Mouse (Mus musculus): ENCODE measurements around the gene Sapcd1. TPM values are rescaled to one million over a fixed set of nuclear protein-coding genes. Genes with fewer than 3 reads are reported as not detected.

Sapcd1 gene
- polyA plus RNA-seq, 1 experiment from 2014 or later = 6.6 TPM

GRCm38 (mm10) chr17:35024691-35025488 lies 2.9 kb downstream of the Sapcd1 start:
- Histone ChIP-seq H3K4me1 (ENCODE audit: control insufficient read depth, insufficient read depth, low read length) (peaks cover 21% of the 10 kb centered on the region), H3K27ac (ENCODE audit: low read depth, low read length) (no peak overlapping the region)

GRCm38 (mm10) chr17:35024261-35024660 lies 3.6 kb downstream of the Sapcd1 start:
- peaks cover 16% of the 10 kb centered on the region for H3K4me1 ChIP-seq (ENCODE audit: control insufficient read depth, insufficient read depth, low read length)
- no peaks in the 10 kb centered on the region for H3K9me3 ChIP-seq (ENCODE audit: control insufficient read depth, low read length)
- no peaks in the 10 kb centered on the region for H3K36me3 ChIP-seq (ENCODE audit: control insufficient read depth, insufficient read depth, low read length)
- ATAC-seq (ENCODE audit: low FRiP score, low TSS enrichment) = no peak
- H3K27ac ChIP-seq (ENCODE audit: low read depth, low read length) = no peak overlapping the region
- no peak overlapping the region for H3K9ac ChIP-seq (ENCODE audit: low read depth, low read length)
- no peaks in the 10 kb centered on the region for H3K27me3 ChIP-seq (ENCODE audit: control insufficient read depth, insufficient read depth, low read length)
- H3K4me3 ChIP-seq (ENCODE audit: low read length) = no peak overlapping the region
- H3K4me2 ChIP-seq (replicated peaks; ENCODE audit: low read depth, low read length) = no peak overlapping the region
- 74% methylated on average over 13 of the region's 13 CpGs for WGBS

More at GRCm38 (mm10) chr17:35024691-35025488, 2.9 kb downstream of the Sapcd1 start:
- no peak overlapping the region for H3K4me3 ChIP-seq (ENCODE audit: low read length)
- no peaks in the 10 kb centered on the region for H3K27me3 ChIP-seq (ENCODE audit: control insufficient read depth, insufficient read depth, low read length)
- no peaks in the 10 kb centered on the region for H3K9me3 ChIP-seq (ENCODE audit: control insufficient read depth, low read length)
- no peaks in the 10 kb centered on the region for H3K36me3 ChIP-seq (ENCODE audit: control insufficient read depth, insufficient read depth, low read length)
- WGBS = 66% methylated on average over 7 of the region's 10 CpGs
- H3K9ac ChIP-seq (ENCODE audit: low read depth, low read length) = no peak overlapping the region
- no peak for ATAC-seq (ENCODE audit: low FRiP score, low TSS enrichment)
- H3K4me2 ChIP-seq (replicated peaks; ENCODE audit: low read depth, low read length) = no peak overlapping the region

DNA sequence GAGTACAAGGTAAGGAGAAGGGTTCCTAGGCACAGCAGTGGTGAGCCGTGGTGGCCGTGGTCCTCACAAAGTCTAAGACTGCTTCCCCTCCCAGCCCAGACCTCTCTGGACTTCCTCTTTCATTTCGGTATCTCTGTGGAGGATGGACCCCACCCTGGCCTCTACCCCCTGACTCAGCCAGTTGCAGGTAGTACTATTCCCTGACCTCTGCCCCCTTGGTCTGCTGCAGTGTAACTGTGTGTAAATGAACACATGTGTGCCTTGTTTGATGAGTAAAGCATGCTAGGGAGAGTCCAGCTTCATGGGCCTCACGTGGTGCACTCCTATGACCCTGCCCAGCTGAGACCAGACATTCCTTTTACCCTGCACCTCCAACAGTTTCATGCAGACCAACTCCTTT lies 4.1 kb downstream of the Sapcd1 start:
- ATAC-seq (ENCODE audit: low FRiP score, low TSS enrichment) = no peak
- H3K36me3 ChIP-seq (ENCODE audit: control insufficient read depth, insufficient read depth, low read length) = no peaks in the 10 kb centered on the region
- H3K27me3 ChIP-seq (ENCODE audit: control insufficient read depth, insufficient read depth, low read length) = no peaks in the 10 kb centered on the region
- H3K4me1 ChIP-seq (ENCODE audit: control insufficient read depth, insufficient read depth, low read length) = peaks cover 16% of the 10 kb centered on the region
- no peak overlapping the region for H3K4me2 ChIP-seq (replicated peaks; ENCODE audit: low read depth, low read length)
- WGBS = 70% methylated on average over 4 of the region's 4 CpGs
- no peak overlapping the region for H3K9ac ChIP-seq (ENCODE audit: low read depth, low read length)
- H3K9me3 ChIP-seq (ENCODE audit: control insufficient read depth, low read length) = no peaks in the 10 kb centered on the region
- no peak overlapping the region for H3K27ac ChIP-seq (ENCODE audit: low read depth, low read length)
- no peak overlapping the region for H3K4me3 ChIP-seq (ENCODE audit: low read length)

- H3K27ac ChIP-seq (ENCODE audit: low read depth, low read length) = no peak overlapping the region
- no peaks in the 10 kb centered on the region for H3K36me3 ChIP-seq (ENCODE audit: control insufficient read depth, insufficient read depth, low read length)
- no peak for ATAC-seq (ENCODE audit: low FRiP score, low TSS enrichment)
- WGBS = 85% methylated on average over 5 of the region's 5 CpGs
- H3K4me3 ChIP-seq (ENCODE audit: low read length) = no peak overlapping the region
- no peak overlapping the region for H3K9ac ChIP-seq (ENCODE audit: low read depth, low read length)
- H3K27me3 ChIP-seq (ENCODE audit: control insufficient read depth, insufficient read depth, low read length) = no peaks in the 10 kb centered on the region
- H3K4me2 ChIP-seq (replicated peaks; ENCODE audit: low read depth, low read length) = no peak overlapping the region
- no peaks in the 10 kb centered on the region for H3K9me3 ChIP-seq (ENCODE audit: control insufficient read depth, low read length)
- peaks cover 16% of the 10 kb centered on the region for H3K4me1 ChIP-seq (ENCODE audit: control insufficient read depth, insufficient read depth, low read length)
Measured at GRCm38 (mm10) chr17:35023221-35023620, 4.6 kb downstream of the Sapcd1 start.

DNA sequence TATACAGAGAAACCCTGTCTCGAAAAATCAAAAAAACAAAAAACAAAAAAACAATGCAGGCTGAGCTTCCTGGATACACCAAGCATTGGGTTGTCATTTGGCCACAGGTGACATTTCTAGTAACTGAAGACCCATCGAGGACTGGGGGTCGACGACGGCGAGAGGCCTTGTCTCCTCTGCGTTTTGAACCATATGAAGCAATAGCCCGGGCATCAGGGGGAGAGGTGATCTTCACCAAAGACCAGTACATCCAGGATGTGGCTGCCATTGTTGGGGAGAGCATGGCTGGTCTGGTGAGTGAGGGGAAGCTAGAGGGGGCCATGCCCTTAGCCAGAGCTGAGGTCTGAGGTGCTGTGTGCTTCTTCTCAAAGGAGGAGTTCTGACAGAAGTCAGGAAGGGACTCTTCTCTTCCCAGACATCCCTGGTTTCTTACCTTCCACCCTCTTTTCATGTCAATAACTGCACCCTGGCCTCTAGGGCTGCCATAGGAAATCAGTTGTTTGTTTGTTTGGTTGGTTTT lies 5.2 kb downstream of the Sapcd1 start:
- 92% methylated on average over 8 of the region's 8 CpGs for WGBS

GRCm38 (mm10) chr17:35021842-35022477 lies 5.9 kb downstream of the Sapcd1 start:
- Histone ChIP-seq H3K9me3 (ENCODE audit: control insufficient read depth, low read length) (no peaks in the 10 kb centered on the region), H3K27ac (ENCODE audit: low read depth, low read length) (peak overlapping the region; percentile 73; the same call in 1 of the 2 replicates), H3K27me3 (ENCODE audit: control insufficient read depth, insufficient read depth, low read length) (no peaks in the 10 kb centered on the region), H3K4me2 (replicated peaks; ENCODE audit: low read depth, low read length) (no peak overlapping the region), H3K4me3 (ENCODE audit: low read length) (no peak overlapping the region), H3K4me1 (ENCODE audit: control insufficient read depth, insufficient read depth, low read length) (peaks cover 16% of the 10 kb centered on the region), H3K36me3 (ENCODE audit: control insufficient read depth, insufficient read depth, low read length) (no peaks in the 10 kb centered on the region; the same call in 1 of the 2 replicates), H3K9ac (ENCODE audit: low read depth, low read length) (no peak overlapping the region)
- ATAC-seq (ENCODE audit: low FRiP score, low TSS enrichment) = no peak
- 66% methylated on average over 6 of the region's 6 CpGs for WGBS

More for the DNA sequence above, 5.2 kb downstream of the Sapcd1 start:
- H3K36me3 ChIP-seq (ENCODE audit: control insufficient read depth, insufficient read depth, low read length) = no peaks in the 10 kb centered on the region
- no peaks in the 10 kb centered on the region for H3K27me3 ChIP-seq (ENCODE audit: control insufficient read depth, insufficient read depth, low read length)
- H3K4me3 ChIP-seq (ENCODE audit: low read length) = no peak overlapping the region
- no peak overlapping the region for H3K4me2 ChIP-seq (replicated peaks; ENCODE audit: low read depth, low read length)
- ATAC-seq (ENCODE audit: low FRiP score, low TSS enrichment) = no peak
- no peaks in the 10 kb centered on the region for H3K9me3 ChIP-seq (ENCODE audit: control insufficient read depth, low read length)
- H3K27ac ChIP-seq (ENCODE audit: low read depth, low read length) = no peak overlapping the region
- H3K9ac ChIP-seq (ENCODE audit: low read depth, low read length) = no peak overlapping the region
- H3K4me1 ChIP-seq (ENCODE audit: control insufficient read depth, insufficient read depth, low read length) = peaks cover 16% of the 10 kb centered on the region

DNA sequence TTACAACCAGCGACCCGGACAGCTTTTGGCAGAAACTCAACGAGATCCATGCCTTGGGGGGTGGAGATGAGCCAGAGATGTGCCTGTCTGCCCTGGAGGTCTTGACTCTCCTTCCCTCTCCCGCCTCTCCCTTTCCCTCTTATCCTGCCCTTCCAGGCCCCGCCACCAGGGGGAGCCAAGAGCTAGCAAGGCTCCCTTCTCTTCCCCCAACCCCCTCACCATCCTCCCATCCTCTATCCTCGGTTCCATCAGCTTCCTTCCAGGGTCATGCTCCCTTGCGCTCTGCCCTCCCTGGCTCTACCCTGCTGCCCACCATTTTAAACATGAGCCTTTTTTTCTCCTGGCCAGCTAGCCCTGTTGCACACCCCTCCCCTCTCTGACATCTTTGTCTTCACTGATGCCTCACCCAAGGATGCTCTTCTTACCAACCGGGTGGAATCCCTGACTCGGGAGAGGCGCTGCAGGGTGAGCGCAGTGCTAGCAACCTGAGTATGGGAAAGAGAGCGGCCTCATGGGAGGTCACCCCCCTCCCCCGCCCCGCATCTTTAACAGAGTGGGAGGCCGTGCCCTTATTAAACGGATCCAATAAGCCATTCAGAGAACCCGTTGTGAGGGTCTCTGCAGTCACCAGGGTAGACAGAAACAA lies 6.5 kb downstream of the Sapcd1 start:
- peak overlapping the region; percentile 21; the same call in 1 of the 2 replicates for H3K4me2 ChIP-seq (replicated peaks; ENCODE audit: low read depth, low read length)
- no peak overlapping the region for H3K9ac ChIP-seq (ENCODE audit: low read depth, low read length)
- ATAC-seq (ENCODE audit: low FRiP score, low TSS enrichment) = peak; percentile 70
- peak overlapping the region; percentile 73; the same call in 1 of the 2 replicates for H3K27ac ChIP-seq (ENCODE audit: low read depth, low read length)
- H3K4me1 ChIP-seq (ENCODE audit: control insufficient read depth, insufficient read depth, low read length) = peaks cover 14% of the 10 kb centered on the region
- no peaks in the 10 kb centered on the region for H3K9me3 ChIP-seq (ENCODE audit: control insufficient read depth, low read length)
- H3K4me3 ChIP-seq (ENCODE audit: low read length) = 0 out of 2 replicates have a peak overlapping the region, but pooled peaks have one; percentile 10
- H3K36me3 ChIP-seq (ENCODE audit: control insufficient read depth, insufficient read depth, low read length) = peaks cover 2% of the 10 kb centered on the region; the same call in 1 of the 2 replicates
- 8% methylated on average over 17 of the region's 17 CpGs for WGBS
- H3K27me3 ChIP-seq (ENCODE audit: control insufficient read depth, insufficient read depth, low read length) = no peaks in the 10 kb centered on the region

GRCm38 (mm10) chr17:35020551-35020950 lies 7.3 kb downstream of the Sapcd1 start:
- no peak overlapping the region for H3K27ac ChIP-seq (ENCODE audit: low read depth, low read length)
- H3K9ac ChIP-seq (ENCODE audit: low read depth, low read length) = no peak overlapping the region
- peaks cover 9% of the 10 kb centered on the region for H3K36me3 ChIP-seq (ENCODE audit: control insufficient read depth, insufficient read depth, low read length)
- H3K9me3 ChIP-seq (ENCODE audit: control insufficient read depth, low read length) = no peaks in the 10 kb centered on the region
- H3K4me2 ChIP-seq (replicated peaks; ENCODE audit: low read depth, low read length) = no peak overlapping the region
- no peak for ATAC-seq (ENCODE audit: low FRiP score, low TSS enrichment)
- H3K27me3 ChIP-seq (ENCODE audit: control insufficient read depth, insufficient read depth, low read length) = no peaks in the 10 kb centered on the region
- H3K4me3 ChIP-seq (ENCODE audit: low read length) = no peak overlapping the region
- H3K4me1 ChIP-seq (ENCODE audit: control insufficient read depth, insufficient read depth, low read length) = peaks cover 10% of the 10 kb centered on the region
- 89% methylated on average over 8 of the region's 8 CpGs for WGBS

Data from kidney, embryonic 14.5 days (tissue).